Mouse (Mus musculus) CD4-positive helper T cell, adult 2 months (primary cell): Measurements from ENCODE around the gene Iqcf6.
"Not testable (repeated sequence)": the region's sequence is repeated elsewhere in the genome, so short reads cannot be mapped to it uniquely, and the experiment has no call there.

ENCODE experiments used
- DNase-seq: peaks from one replicate; pipeline ENCODE4 v3.0.0-alpha.2; 2012; ENCODE audit warnings: low read depth, missing footprints, low spot score

Gene Iqcf6

DNA sequence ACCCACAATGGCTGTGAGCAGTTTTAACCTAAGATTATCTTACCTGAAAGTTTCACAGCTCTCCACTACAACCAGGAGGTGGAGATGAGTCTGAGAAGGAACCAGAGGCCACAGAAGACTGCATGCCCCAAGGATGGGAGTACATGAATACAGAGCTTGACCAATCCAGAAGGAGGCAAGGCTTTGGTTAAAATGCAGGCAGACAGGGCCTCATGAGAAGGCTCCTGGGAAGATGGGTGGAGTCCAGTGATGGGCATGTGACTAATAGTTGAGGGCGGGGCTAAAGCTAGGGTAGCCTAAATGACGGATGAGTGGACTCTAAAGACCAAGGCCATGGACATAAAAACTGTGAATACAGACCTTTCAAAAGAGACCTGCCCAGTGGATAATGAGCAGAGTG, at the start of gene Iqcf6:
Gene Iqcf6, plus strand, starts transcription at position 301 of the 400 bp plus-strand sequence.
- DNase-seq = no peak

DNA sequence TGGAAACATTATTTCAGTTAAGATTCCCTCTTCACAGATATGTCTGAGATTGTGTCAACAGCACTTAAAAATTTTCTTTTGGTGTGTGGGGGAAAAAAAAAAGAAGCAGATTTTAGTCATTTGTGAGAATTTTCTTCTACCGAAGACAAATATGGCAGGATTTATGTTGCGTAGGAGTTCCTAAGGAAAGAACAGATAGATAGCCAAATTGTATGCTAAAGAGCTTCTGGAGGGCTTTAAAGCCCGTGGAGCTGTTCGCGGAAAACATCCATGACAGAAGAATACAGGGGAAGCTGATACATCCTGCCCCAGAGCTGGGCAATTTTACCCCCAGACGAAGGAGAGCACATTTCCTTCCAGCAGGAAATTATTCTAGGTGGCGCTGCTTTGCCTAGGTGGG, 46.4 kb upstream of the Iqcf6 start:
- DNase-seq = no peak

DNA sequence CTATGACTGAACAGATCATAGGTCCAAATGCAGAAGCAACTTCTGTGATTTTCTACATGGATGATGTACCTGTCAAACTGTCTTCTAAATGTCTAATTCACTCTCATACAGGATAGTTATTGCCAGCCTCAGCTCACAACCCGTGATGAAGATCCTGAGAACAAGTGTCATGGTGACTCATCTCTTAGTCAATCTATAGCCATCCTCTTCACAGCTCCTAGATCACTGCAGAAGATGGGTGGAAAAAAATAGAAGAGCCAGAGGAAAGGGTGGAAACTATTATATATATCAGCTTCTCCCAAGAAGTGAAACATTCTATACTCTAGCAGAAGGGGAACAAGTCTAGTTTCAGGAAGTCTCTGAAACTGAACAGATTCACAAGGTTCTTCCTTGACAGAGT, 43.8 kb upstream of the Iqcf6 start:
- DNase-seq = no peak

DNA sequence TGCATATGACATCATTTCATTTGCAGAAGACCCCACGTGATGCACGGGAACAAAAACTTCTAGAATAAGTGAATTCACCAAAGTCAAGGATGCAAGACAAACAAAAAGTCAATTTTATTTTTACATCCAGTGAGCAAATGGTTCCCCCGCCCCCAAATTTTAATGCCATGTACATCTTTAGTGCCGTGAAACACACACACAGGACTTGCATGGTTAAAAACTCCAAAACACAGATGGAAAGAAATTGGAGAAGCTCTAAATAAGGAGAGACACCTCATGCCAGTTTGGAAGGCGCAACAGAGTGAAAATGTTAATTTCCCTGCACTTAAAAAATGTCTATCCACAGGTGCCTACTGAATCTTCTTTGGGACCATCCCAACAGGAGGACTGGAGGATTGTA, 34.2 kb upstream of the Iqcf6 start:
- no peak for DNase-seq

DNA sequence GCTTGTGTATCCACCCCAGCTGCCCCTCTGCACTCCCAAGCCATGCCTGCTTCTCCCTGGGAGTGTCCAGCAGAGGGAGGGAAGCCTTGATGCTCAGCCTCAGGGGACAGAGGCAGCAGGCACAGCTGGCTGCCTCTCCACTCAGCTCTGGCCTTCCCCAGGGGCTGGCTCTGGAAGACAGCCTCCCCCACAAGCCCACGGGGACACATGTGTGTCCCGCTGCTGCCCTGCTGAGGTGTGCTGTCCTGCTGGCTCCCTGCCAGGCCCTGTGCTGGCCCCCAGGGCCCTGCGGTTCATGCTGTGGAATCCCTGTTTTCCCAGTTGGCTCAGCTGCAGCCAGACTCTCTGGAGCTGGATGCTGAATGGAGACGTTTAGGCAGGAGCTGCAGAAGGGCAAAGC, 31.0 kb upstream of the Iqcf6 start:
- DNase-seq = not testable (repeated sequence)

DNA sequence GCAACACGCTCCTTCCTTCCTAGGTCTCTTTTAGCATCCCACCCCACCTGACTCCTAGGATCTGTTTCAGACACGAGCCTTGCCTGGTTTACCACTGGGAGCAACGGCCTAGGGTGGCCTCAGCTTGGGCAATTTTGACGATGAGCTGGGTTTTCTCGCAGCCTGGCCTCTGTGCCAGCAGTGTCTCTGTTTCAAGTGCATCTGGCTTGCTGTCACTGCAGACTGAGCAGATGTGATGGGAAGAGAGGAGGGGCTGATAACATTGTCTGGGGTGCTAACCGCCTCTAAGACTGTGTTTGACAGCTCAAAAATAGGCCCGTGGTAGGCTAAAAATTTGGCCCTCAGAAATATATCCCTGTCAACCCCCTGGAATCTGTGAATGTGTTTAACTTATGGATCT, 30.5 kb upstream of the Iqcf6 start:
- DNase-seq = no peak

DNA sequence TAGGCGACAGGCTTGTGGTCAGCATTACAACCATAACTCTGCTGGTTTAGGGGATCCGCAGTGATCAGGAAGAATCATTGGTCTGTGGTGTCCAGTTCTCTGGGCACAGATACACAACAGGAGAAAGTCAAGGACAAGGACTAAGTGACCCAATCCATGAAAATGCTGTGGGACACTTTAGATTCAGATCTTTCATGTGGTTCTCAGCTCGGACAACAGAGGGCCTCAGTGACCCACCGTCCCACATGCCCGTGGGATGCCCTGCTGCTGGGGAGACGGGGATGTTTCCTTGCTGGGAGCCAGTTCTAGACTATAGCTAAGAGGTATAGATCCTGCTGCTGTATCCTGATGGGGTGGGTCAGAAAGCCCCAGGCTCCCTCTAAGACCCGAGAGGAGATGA, 27.9 kb upstream of the Iqcf6 start:
- no peak for DNase-seq

DNA sequence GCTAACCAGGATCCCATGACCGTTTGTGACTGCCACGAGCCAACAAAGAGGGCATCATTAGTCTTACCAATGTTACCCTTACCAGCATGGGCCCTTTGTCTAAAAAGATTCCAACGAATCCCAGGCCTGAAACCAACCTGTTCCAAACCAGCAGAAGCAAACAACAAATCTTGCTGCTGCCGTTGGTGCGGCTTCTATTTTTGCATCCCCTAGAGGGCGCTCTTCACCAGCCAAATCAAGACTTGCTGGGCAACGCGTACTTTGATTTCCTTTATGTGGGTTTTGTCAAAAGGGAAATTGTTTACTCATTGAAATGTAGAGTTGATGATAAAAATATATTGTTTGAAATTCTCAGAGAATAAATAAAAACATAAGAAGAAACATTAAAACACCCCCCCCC, 25.8 kb upstream of the Iqcf6 start:
- DNase-seq = peak; percentile 31

DNA sequence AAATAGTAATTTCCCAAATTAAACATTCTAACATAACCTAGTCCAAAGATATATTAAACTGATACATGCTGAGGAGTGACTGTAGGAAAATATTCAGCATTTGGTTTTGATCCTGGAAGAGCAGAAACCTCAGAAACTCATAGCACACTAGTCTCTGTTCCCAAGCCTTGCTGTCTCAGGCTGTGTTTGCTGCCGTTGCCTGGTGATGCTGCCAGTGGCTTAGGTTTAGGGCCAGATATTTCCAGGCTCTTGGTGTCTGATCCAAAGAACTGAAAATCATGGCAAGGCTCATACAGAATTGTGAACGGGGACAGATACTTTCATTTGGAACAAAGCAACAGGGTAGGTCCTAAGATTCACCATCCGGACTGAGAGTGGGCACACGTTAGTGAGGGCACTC, 15.7 kb upstream of the Iqcf6 start:
- no peak for DNase-seq

DNA sequence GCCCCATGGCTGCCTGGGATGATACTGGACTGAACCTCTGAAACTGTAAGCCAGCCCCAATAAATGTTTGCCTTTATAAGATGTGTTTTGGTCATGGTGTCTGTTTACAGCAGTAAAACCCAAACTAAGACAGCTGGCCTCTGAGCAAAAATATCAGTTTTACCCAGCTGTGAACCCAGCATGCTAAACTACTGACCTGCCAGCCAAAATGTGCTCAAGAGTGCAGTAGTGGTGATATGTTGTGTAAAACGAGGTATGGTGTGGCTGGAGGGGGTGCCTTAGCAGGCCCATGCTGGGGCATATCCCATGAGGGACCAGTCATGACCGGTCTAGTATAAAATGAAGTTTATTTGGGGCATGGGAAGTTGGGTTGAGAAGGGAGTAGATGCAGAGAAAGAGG, 12.4 kb upstream of the Iqcf6 start:
- no peak for DNase-seq

DNA sequence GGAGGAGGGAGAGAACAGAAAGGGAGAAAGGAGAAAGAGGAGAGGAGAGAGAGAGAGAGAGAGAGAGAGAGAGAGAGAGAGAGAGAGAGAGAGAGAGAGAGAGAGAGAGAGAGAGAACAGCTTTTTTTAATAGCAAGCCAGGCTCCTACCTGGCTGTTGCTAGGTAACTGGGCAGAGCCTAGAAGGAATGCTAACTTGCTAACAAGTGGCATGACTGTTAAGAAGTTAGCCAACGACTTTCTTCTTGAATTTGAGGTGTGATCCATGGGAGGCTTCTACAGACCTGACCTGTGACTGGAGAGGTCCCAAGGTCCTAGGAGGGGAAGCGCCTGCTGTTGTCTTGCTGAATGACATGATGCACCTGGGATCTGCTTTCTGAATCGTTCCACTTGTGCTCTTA, 11.8 kb upstream of the Iqcf6 start:
- DNase-seq = no peak

DNA sequence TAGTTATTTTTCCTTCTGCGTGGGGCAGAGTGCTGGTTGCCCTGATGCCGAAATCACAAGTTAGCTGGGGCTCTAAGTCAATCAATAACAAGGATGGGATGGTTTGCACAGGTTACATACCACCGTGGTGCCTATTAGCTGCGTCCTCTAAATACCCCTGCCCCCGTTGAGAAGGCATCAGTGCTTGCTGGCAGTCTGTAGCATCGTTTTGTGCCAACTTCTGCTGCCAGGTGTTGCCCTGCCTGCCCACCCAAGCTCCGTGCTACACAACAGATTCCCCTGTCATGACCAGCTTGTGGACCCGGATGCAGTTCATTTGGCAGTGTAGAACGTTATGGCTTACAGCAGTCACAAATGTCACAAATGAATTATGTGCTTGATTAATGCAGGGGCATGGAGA, 10.1 kb upstream of the Iqcf6 start:
- DNase-seq = no peak

DNA sequence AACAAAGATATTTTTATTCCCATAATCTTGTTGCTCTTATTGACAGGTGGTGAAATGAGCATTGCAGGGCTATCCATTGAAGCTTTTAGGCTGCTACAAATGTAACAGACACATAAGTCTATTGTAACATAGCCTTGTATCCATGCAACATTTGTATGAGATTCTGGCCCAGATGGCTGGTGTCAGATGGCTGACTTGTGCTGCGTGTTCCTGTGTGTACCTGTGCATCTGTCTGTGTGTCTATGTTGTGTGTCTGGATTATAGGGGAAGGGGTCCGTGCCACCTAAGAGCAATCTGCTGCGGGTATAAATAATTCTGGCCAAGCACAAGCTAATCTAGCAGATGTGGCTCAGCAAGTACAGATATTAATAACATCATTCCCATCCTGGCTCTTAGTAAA, 8.9 kb upstream of the Iqcf6 start:
- DNase-seq = no peak

DNA sequence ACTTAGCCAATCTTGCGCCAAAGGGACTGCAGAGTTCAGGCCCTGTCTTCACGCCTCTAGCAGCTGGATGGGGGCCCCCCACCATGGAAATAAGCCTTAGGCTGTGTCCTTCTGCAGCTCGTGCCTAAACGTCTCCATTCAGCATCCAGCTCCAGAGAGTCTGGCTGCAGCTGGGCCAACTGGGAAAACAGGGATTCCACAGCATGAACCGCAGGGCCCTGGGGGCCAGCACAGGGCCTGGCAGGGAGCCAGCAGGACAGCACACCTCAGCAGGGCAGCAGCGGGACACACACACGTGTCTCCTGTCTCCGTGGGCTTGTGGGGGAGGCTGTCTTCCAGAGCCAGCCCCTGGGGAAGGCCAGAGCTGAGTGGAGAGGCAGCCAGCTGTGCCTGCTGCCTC, 1.4 kb downstream of the Iqcf6 start:
- DNase-seq = not testable (repeated sequence)

DNA sequence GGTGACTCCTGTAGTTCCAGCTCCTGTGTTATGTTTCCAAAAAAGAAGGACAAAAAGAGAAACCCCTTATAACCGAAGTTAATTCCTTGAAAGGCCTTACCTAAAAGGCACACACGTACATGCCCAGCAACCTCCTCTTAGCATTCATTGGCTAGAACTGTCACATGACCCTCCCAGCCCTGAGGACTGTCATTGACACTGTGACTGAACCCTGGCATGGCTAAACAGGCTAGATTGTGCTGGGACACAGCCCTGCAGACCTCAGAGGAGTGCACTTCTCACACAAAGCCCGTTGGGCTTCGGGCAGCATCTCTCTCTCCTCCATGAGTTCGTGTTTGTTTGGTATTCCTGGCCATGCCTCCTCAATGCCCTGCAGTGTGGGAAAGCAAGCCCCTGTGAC, 5.8 kb downstream of the Iqcf6 start:
- no peak for DNase-seq

DNA sequence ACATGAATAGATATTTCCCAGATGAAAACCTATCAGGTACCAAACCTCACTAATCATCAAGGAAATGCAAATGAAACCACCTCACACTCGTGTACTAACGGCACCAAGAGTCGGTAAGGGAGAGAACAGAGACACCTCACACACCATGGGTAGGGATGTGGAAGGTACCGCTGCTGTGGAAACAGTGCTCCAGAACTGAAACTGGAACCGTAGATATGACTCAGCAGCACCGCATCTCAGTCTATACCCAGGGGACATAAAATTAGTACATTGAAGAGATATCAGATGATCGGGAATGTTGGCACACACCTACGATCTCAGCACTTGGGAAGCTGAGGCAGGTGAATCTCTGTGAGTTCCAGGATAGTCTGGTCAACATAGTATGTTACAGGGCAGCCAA, 11.8 kb downstream of the Iqcf6 start:
- DNase-seq = no peak

DNA sequence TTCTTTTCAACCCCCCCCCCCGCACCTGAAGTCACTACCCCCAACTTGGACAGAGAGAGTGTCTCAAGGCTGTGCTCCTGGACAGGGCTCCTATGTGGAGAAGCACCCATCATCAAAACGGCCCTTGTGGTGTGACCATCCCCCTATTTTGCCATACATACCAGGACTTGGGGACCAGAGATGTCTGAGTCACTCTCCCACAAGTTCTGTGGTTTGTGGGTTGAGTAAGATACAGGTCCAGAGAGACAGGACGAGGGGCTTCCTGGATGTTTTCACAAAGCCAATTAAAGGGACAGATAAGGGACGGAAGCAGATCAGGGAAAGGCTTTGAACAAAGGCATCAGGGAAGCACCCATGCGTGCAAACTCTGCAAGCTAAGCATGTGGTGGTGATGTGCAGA, 15.0 kb downstream of the Iqcf6 start:
- no peak for DNase-seq

DNA sequence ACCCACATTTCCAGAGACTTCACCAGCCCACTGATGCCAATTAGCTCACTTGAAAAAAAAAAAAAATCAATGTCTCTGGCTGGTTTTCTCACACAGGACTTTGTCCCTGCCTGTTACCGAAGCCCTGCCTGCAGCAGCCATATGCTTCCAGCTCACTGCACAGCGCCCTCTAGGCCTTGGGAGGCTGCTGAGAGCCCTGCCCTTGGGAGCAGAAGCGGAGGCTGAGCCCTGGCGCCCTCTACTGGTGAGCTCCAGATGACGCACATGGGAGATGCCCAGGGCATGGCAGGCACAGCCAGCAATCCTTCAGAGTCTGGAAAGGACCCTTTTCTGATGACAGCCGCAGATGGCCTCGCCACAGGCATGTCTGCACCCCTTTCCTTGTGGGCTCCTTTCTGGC, 16.7 kb downstream of the Iqcf6 start:
- DNase-seq = peak; percentile 65

DNA sequence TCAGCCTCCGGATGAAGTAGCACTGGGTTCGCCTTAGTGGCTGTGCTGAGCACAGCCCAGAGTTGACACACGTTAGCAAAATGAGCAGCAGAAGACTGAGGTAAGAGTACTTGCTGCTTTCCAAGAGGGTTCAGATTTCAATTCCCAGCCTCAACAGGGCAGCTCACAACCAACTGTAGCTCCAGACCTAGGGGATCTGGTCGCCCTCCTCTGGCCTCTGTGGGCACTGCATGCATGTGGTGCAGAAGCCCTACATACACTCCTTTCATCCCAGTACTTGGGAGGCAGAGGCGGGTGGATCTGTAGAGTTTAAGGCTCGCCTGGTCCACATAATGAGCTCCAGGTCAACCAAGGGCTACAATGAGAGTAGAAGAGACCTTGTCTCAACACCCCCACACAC, 17.4 kb downstream of the Iqcf6 start:
- no peak for DNase-seq

DNA sequence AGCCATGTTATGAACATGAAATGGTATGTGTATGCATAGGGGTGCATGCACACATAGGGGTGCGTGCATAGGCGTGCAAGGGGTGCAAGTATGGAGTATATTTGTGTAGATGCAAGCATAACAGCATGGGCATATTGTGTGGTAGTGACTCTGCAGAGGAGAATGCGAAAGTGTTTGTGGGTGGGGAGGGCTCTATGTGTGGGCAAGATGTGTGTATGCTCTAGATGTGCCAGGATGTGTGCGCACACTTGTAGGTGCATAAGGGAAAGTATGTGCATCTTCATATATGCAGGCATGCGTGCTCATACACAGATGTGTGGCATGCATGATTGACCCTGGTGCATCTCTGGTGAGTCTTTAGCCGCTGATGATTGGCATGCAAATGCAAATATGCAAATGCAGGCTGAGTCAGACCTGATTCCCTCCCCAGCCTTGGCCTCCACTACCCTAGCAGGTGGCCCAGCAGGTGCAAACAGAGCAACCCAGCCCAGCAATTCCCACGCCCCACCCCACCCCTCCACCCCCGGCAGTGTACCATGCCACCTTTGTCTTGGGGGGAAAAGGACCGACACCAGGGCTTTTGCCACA, 19.4 kb downstream of the Iqcf6 start:
- DNase-seq = no peak

DNA sequence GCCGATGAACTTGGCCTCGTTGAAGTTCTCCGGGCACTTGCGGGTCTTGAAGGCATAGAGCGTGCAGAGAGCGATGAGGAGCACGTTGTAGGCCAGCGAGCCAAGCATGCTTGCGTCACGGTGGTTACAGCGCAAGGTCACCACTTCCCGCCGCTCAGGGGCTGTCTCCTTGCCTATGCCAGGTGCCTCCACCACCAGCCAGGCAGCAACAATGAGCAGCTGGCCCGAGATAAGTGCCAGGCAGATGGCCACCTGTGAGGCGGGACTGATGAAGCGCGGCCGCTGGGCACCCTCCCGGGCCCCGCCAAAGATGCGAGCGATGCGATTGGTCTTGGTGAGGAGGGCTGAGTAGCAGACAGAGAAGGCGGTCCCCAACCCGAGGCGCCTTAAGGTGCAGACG, 20.8 kb downstream of the Iqcf6 start:
- no peak for DNase-seq

DNA sequence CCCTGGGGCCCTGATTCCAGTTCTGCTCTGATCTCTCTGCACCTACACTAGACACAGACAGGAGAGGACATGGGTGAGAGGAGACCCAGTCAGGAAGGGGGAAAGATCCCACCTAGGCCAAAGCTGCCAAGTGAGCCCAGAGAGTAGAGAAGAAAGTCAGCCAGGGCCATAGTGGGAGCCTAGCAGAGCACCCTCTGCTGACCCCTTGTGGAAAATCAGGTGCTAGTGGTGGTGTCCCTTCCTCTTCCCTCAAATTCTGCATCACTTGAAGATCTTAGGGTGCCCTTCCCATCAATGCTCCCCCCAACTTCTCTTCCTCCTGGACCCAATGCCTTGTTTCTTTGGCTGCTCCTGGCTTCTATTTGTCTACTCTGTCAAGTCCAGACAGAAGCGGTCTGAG, 26.3 kb downstream of the Iqcf6 start:
- no peak for DNase-seq

DNA sequence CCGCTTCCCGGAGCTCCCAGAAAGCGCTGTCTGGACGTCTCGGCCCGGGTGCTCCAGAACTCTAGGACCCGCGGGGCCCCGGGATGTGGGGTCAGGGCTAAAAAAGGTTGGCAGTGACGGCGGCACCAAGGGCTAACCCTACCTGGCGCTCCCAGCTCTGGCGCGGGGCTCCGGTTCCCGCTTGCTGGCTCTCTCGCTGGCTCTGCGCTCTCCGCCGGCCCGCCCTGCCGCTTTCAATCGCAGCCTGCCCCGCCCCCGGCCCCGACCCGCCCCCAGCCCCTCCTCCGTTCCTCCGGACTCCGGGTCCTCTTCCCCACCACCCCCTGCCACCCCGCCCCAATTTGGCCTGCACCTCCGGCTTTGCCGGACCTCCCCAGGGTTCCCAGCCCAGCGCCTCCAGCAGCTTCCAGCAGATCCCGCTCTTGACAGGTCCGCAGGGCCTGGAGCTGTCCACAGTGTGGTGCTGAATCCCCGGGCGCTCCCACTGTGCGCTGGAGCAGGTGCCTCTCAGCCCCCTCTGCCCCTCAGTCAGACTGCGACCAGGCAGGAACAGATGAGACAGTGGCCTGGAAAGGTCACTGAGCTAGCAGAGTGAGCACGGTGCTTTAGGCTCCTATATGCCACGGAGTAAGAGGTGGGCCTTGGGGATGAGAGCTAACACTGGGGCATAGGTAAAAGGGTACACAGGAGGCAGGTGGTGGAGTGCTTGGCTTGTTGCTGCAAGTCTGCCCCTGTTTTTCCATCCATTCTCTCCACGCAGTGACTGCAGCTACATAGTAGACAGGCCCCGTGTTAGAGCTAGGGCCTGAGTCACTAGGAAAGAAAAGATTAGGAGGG, 29.7 kb downstream of the Iqcf6 start, which contains the start of gene Grm2:
Gene Grm2, minus strand, starts transcription at position 199 of the 837 bp plus-strand sequence.
- DNase-seq = peak; percentile 19
